Mouse (Mus musculus): ENCODE measurements around the gene Dhrs4.

Dhrs4 gene

DNA sequence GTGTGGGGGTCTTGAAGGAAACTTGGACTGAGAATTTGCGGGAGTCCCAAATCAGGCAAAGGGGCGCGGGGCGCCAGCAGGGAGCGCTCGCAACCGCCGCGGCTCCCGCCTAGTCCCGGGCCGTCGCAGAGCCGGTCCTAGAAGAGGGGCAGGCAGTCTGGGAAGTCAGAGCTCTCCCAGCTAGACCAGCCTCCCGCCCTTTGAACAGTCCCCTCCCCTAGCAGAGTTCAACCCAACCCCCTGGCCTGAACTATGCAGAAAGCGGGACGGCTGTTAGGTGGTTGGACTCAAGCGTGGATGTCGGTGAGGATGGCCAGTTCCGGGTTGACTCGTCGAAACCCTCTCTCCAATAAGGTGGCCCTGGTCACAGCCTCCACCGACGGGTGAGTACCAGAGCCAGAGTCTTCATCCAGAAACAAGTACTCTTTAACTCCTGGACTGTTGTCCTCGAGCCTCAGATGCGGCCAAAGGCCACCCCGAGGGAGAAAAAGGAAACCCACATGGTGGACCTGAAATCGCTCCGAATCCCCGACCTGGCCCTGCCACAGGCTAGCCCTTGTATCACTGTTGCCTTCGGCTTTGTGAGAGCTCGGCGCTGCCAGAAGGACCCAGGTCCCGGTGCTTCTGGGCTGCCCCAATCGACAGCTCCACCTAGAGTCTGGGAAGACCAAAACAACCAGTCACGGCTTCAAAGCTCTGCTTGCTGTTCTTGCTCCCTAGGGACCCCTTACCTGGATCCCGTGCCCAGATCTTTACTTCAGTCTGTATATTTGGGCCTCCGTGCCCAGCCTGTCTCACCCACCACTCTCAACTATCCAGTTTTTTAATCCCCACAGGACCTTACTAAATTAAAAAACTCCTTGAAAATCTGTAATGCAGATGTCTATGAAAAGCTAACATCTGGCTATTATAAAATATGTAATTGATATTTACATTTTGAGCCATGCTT lies at the start of gene Dhrs4:
Gene Dhrs4, plus strand, starts transcription at position 108 of the 949 bp plus-strand sequence.
- peak; percentile 92 for DNase-seq (ENCODE audit: low read depth, low spot score)

DNA sequence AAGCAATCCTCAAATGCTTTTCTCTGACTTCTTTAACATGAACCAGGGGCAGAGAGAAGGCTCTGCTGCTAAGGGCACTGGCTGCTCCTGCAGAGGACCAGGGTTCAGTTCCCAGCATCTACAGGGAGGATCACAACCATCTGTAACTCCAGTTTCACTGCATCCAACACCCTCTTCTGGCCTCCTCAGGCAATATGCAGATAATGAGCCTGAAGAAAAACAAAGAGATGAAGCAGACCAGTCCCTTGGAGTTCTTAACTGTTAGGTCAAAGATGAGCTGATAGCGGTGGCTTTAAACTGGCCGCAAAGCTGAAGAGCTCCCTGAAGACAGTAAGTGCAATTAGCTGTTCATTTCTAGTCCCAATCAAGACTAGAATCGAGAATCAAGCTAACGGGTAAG lies 48.3 kb upstream of the Dhrs4 start:
- no peak for DNase-seq (ENCODE audit: low read depth, low spot score)

DNA sequence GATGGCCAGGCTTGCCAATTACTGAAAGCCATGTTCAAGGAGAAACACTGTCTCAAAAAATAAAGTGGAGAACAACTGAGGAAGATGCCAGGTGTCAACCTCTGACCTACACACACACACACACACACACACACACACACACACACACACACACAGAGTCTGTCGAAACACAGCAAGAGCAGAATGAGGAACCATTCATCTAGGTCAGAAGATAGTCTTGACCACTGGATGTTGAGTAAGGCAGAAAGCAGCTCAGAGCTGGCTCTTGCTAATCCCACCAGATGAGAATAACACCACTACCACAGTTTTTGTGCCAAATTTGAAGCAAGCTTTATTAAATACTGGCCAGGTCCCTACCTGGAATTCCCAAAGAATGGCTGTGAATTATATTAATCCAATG lies 45.5 kb upstream of the Dhrs4 start:
- no peak for DNase-seq (ENCODE audit: low read depth, low spot score)

DNA sequence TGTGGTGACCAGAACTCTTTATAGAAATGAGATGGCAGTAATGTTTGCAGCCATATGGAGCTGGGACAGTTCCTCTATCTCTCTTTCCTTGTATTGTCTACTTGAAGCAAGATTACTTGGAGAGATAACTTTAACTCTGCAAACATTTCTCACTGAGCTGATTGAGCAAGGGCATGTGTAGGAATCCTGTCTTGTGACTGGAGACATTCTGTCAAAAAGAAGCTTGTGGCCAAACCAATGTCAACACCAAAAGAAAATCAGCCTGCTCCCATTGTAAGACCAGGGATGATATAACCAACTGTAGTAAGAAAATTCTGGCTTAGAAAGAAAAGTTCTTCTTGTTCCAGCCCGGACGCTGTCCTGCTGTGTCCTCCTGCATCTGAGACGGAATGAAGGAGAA lies 43.7 kb upstream of the Dhrs4 start:
- DNase-seq (ENCODE audit: low read depth, low spot score), result no peak

DNA sequence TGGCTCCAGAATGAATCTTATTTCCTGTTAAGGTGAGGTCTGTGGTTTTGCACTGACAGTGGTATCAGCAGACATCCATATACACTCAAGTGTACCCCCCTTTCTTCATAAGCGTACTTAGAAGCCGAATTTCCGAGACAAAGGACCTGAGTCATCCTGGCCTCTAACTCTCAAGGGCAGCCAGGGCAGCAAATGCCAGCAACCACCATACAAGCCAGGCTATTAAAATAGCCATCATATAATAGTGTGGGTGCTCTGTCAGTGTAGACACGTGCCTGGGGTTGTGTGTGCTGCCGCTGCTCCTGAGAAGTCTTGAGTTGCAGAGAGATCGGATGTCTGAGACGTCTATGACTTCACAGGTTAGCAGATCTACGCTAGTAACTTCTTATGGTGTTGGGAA lies 41.4 kb upstream of the Dhrs4 start:
- no peak for DNase-seq (ENCODE audit: low read depth, low spot score)

DNA sequence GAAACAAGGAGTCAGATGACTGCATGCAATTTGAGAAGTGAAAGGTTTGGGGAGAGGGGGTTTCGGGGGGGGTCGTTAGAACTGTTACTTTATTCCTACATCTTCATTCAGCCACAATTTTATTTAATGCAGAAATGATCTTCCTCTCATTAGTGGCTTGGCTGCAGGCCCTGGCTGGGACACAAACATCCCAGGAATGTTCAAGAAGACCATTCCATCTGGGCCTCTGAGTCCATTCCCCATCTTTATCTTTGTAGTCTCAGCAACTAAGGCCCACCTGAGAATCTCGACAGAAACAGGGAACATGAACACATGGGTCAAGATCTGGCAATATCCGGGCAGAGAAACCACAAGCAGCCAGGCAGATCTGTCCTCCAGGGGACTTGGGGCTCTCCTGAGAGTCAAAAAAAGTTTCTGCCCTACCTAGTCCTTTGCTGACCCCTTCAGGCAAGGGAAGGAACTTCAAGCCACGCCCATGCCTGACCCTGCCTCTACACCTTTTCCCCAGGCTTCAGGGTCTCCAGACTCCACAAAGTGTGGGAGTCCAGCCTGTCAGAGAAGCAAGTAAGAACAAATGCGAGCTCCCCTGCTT lies 40.3 kb upstream of the Dhrs4 start:
- DNase-seq (ENCODE audit: low read depth, low spot score), result peak; percentile 72

DNA sequence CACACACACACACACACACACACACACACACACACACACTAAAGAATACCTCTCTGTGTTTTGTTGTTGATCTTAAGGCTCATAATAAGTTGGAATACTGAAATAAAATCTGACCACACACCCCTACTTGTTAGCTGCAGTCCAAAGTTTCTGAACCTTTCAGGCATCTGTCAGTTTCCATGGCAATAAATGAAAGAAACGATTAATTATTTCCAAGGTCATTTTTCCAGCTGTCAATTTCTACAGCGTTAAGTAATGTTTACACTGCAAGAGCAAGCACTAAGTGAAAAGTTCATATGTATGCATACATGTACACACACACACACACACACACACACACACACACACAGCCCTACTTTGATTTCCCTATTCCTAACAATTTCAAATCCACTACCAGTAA lies 20.9 kb upstream of the Dhrs4 start:
- no peak for DNase-seq (ENCODE audit: low read depth, low spot score)

DNA sequence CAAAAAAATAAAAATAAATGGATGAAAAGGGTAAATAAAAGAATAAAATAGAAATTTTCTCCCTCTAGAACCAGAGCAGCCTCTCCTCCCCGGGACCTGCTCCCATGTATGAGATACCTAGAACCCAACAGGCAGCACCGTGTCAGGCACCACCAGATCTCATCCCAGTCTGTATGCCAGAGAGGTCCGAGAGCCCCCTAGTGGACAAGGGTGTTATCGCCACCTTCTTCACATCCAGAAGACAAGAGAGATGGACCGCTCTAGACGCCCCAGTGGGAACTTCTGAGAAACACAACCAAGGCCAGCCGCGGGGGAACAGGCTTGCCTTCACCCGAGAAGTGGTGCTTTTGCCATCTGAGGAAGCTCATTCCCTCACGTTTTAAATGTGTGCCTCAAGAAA lies 20.3 kb upstream of the Dhrs4 start:
- peak; percentile 93 for DNase-seq (ENCODE audit: low read depth, low spot score)

DNA sequence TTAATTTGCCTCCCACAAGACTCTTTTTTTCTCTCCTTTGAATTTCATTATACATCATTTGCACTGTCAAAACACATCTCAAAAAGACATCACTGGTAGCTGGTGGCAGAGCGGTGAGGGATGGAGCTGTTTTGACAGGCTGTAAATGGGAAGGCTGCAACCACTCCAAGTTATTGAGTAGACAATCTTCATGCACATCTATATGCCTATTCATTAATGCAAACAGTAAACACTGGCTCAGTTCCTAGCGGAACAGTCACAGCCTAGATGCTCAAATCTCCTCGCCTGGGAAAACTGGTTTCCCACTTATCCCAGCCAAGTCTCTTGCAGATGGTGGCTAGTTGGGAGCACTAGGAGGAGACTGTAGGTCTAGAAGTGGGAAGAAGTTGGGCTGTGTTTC lies 19.8 kb upstream of the Dhrs4 start:
- no peak for DNase-seq (ENCODE audit: low read depth, low spot score)

DNA sequence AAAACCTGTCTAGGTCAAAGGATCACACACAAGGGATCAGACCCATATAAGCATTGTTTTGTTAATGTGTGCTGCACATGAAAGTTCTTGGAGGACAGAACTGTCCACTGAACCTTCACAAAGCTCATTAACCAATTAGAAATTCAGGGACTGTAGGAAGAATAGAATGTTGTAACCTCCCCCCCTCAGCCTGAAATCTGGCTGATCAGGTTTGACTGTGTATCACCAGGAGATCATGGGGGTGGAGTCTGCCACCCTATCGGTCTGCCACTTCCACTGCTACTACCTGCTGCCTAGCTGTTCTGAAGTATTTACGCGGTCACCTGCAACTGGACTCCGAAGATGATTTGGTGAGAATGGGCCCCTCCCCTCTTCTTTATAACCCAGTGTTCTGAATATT lies 18.8 kb upstream of the Dhrs4 start:
- peak; percentile 59 for DNase-seq (ENCODE audit: low read depth, low spot score)

DNA sequence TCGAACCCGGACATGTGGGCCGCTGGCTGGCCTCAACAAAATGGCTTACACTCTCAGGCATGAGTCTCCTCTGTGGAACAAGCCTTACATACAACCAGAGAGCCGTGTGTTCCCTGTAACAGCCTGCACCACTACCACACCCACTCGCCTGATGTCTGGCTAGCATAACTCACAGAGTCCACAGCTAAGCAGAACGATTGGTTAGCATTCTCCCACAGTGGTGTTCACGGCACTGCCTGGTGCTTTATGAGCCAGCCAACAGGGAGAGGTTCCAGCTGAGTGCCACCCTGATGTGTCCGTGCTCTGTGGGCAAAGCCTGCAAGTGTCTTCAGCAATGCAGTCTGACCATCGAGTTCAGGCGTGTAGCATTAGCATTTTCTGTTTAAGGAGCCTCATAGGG lies 18.3 kb upstream of the Dhrs4 start:
- DNase-seq (ENCODE audit: low read depth, low spot score), result peak; percentile 13

DNA sequence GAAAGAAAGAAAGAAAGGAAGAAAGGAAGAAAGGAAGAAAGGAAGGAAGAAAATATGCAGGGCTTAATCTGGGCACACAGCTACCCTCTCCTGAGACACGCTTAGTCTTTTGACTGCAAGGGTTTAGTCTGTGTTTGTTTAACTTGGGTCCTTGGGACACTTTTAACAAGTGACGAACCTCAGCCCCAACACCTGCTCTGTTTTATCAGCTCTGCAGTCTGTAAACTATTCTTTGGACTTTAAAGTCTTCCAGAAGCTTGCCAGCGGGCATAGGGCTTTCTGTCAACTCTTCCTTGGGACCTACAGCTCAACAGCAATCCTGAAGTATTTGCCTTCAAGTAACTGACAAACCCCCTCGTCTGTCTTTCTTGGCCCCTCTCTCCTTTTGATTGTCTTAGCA lies 16.8 kb upstream of the Dhrs4 start:
- DNase-seq (ENCODE audit: low read depth, low spot score), result no peak

DNA sequence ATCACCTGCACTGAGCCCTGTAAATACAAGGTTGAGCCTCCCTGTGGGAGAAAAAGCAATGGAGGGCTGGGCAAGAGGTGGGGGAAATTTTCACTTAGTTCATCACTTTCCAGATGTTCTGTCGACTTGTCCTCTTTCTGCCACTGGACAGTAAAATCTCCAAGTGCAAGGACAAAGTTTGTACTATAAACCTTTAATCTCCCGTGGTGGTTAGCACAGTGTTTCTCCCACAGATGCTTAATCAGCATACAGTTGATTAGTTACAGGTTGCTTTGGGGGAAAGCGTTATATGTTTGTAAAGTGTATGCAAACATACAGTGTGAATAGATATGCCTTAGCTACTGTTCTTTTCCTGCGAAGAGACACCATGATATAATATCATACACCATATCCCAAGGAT lies 12.1 kb upstream of the Dhrs4 start:
- DNase-seq (ENCODE audit: low read depth, low spot score), result no peak

DNA sequence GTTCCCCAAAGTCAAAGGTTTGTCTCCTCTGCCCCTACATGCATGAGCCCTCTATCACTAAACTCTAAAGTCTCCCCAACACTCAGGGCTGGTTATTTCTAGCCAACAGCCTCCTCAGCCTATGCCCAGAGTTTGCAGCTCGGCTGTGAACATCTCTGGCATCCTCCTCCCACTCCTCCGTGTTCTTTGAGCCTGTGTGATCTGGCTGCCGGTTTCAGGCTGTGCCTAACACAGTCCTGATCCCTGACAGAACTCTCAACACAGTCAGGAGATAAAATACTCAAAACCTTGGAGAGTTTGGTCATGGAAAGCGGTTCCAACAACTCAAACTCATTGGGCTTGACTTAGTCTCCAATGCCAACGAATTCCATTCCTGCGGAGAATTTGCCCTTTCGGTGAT lies 11.4 kb upstream of the Dhrs4 start:
- no peak for DNase-seq (ENCODE audit: low read depth, low spot score)

DNA sequence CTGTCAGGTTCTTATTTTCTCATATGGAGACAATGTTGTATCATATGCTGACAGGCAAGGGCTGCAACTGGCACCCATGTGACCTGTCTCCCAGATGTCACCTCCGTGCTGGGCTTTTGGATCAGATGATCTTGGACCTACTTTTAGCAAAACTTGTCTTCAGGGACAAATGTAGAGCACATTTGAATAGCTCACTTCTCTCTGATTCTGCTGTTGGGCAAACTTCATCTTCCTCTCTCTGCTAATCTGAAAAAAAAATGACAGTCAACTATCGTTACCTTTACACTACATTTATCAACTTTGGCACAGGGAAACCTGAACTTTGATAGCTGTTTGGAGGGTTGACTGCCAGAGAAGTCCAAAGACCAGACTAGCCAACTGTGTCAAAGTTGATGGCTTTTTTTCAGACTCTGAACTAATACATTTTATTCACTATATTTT lies 10.2 kb upstream of the Dhrs4 start:
- DNase-seq (ENCODE audit: low read depth, low spot score), result no peak

DNA sequence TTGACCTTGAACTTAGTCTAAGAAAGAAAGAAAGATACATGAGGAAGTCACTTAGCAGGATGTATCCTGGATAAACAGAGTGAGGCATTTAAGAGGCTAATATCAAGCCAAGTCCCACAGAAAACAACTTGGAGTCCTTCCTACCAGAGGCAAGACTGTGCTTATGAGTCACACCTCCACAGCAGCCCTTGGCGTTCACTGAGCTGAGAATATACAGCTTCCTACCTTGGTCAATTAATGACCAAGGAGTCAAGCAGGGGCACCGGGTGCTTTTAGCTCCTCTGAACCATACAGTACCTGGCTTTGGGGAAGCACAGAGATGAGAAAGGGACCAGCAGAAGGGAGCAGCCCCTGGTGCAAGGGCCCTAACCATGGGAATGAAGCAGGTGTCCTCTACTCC lies 9.5 kb upstream of the Dhrs4 start:
- DNase-seq (ENCODE audit: low read depth, low spot score), result no peak

DNA sequence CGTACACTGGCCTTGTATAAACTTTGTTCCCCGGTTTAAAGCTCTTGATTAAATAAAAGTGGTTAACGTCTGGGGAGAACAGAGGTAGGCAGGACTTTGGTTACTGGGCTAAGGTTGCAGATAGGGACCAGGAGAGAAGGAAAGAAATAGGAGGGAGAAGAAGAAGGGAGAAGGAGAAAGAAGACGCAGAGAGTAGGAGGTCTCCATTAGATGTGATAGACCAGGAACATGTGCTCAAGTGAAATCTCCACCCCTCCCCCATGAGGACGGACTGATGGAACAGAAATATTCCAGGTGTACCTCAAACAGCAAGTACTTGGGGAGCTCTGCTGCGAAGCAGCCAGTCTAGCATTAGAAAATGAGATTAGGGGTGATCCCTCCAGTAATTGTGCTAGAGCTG lies 8.7 kb upstream of the Dhrs4 start:
- DNase-seq (ENCODE audit: low read depth, low spot score), result no peak

DNA sequence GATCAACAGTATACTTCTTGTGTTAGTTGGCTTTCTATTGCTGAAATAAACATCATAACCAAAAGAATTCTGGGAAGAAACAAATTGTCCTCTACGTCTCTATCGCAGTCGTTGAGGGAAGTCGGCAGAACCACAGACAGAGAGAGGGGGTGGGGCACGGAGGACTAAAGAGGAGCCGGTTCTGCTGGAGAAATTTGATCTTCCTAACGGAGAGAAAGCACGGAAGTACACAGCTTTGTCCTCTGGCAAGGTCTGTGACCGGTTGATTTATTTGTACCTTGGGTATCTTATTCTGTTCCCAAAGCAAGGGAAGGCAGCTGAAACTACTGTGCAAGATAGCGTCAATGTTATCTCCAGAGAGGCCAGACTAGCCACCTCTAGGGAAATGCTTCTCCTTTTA lies 7.8 kb upstream of the Dhrs4 start:
- peak; percentile 35 for DNase-seq (ENCODE audit: low read depth, low spot score)

DNA sequence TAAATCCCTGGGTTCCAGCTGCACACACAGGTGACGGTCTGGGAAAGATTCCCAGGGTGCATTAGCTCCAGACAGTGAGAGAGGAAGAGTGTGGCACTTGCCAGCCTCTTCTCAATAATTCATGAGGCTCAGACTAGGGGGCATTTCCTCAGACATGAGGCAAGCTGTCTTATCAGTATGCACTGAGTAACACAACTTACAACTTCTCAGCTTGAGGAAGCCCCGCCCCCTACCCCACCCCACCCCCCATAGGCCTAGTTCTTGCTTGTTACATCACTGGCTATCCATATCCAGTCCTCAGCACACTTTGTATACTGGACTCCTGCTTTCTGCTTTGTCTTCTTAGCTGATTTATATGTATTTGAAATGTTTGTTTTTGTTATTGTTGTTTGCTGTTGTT lies 2.9 kb upstream of the Dhrs4 start:
- DNase-seq (ENCODE audit: low read depth, low spot score), result no peak

DNA sequence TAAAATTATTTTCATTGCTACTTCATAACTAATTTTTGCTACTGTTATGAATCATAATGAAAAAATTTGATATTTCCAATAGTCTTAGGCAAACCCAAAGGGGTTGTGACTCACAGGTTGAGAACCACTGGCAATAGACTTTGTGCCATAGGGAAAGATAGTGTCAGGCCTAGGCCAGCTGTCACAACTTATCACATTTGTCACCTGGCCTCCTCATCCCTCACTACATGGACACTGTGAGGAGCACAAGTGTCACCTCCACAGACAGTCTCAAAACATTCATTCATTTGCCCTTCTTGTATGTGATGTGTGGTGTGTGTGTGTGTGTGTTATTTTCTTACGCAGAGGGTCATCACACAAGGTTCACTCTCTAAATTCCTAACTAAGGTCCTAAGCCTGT lies 1.1 kb upstream of the Dhrs4 start:
- no peak for DNase-seq (ENCODE audit: low read depth, low spot score)

DNA sequence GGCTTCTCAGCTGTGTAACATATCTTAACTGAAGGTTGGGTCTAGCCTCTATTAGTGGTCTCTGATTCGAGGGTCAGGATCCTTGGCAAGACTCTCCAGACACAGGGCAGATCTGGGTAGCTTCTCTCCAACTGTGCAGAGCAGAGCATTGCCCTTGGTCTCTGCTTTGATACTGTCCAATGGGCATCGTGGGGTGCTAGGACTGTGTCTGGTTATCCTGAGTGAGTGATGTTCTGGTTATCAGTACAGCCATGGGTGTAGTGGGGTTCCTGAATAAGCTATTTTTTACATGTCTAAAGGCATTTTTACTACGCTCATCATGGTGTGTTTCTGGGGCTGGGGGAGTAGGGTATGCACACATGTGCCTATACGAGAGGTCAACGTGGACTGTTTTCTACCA lies 729 bp upstream of the Dhrs4 start:
- no peak for DNase-seq (ENCODE audit: low read depth, low spot score)

DNA sequence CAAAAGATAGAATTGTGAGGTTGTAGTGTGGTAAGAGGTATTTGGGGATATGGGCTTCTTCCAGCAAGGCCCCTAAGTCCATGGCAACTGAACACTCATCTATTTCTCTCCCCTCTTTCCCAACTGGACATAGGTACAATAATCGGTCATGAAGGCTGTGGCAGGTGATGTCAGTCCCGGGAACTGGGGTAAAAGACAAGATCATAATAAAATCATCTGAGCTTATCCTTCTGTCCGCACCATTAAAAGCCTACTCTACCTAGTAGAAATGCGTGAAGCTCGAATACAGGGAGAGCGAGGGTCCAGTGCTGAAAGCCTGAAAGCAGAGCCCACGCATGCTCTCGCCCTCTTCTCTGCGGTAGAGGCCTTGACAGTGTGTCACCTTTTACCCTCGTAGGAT lies 1.1 kb downstream of the Dhrs4 start:
- no peak for DNase-seq (ENCODE audit: low read depth, low spot score)

DNA sequence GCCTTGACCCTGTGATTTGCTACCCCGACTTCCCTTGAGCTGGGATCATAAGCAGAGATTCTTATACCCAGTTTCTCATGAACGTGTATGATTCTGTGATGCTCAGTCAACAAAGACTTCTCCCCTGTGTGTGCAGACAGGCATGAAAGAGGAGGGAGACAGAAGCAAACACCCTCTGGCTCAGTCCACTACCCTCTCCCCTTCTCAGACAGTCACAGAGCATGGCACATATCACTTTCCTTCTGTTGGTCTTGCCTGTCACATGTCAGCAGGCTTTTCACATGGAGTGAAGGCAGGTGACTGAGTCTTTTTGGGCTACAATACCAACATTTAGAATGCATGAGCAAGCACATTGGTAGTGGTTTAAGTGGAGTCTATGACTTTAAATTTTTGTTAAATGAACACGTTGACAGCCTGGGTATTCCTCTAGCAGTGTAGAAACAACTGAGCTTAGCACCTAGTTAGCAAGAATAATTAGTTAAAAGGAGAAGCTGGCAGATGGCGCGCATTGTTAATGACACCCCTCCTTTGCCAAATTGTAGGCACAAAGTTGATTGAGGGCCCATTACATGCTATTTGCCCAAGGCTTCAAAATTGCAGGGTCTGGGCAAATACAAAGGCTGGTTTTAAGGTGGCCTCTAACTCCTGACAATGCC lies 6.0 kb downstream of the Dhrs4 start:
- DNase-seq (ENCODE audit: low read depth, low spot score), result no peak
